Mouse (Mus musculus): ENCODE results near the gene Zfp869. TPM values are rescaled to one million over a fixed set of nuclear protein-coding genes. Genes with fewer than 3 reads are reported as not detected.
"Not testable (repeated sequence)": the region's sequence is repeated elsewhere in the genome, so short reads cannot be mapped to it uniquely, and the experiment has no call there.

The Zfp869 gene
- 10 to 100 TPM; 15.2 to 18.6 (median 16.6) TPM for total RNA-seq (2022)

DNA sequence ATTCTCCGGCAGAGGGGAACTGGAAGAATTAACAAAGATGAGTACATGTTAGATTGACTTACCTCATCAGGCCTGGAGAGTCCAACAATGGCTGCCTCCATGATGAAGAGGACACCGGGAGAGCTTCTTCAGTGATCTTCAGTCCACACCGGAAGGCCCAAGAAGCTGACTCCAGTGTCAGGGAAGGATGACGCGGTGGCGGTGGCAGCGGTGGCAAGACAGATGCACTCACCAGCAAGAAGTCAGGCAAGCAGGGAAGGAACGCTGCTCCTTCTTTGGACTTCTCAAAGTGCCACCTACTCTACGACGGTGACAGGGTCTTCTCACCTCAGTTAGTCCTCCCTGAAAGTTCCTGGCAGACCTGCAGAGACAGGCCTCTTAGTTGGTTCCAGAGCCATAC is at the start of gene Zfp869:
Gene Zfp869, minus strand, starts transcription at position 101 of the 400 bp plus-strand sequence.
- not testable (repeated sequence) for DNase-seq (ENCODE audit: low spot score in 2 of 2)

DNA sequence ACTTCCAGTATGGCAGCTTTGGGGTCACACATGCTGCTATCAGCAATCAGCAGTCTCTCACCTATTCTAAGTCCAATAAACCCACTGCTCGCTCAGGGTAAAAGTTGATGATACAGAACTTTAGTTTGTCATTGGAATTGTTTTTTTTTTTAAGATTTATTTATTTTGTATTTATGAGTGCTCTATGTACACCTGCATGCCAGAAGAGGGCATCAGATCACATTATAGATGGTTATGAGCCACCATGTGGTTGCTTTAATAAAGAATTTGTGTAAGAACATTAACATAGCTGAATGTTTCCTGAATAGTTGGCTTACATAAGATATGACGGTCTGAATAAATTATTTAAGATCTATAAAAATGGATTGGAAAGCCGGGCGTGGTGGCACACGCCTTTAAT is 47.8 kb upstream of the Zfp869 start:
- no peak for DNase-seq (ENCODE audit: low spot score in 2 of 2)

DNA sequence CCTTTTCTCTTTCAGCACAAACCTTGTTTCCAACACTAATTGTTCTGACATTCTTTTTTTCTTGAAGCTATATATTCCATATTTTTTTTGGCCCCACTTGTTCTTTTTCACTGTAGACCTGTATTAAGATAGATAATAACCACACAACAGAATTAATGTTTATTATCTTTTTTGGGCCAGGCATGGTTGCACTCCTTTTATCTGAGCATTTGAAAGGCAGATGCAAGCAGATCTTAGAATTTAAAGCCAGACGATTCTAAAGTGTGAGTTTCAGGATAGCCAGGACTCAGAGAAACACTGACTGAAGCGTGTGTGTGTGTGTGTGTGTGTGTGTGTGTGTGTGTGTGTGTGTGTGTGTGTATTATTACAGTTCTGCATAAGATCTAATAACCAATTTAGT is 41.9 kb upstream of the Zfp869 start:
- DNase-seq (ENCODE audit: low spot score in 2 of 2): no peak

DNA sequence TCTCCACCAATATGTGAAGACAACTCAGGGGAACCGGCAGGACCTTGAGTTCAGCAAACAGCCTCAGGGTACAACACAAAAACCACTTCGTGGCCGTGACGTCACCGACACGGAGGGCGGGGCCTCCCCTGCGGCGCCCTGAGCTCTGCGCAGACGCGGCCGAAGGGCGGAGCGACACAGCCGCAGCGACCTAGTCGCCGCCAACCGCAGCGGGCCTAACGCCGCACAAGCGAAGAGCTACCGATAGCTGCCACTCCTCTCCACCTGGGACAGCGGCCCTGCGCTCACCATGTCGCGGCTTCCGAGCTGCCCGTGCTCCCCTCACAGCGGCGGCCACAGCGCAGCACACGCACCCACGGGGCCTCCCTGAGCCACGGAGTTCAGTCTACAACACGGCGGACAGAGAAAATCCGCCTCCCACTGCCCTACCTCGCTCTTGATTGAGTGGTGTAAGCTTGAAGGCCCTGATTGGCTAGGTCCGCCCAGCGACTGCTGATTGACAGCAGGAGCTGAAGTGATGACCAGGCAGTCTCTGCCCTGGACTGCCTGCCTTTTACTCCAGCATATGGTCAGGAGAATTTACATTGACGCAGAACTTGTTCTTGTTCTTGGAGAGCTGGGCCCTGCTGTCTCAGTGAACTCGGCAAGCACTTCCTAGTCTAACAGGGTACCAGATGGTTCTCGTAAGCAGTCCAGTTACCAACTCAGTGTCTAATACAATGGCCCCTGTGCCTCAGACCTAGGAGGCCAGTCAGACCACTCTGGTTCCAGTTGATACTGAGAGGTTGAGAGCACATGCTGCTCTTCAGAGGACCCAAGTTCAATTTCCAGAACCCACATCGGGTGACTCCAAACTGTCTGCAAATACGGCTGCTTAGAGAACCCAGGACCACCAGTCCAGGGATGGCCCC is 39.3 kb upstream of the Zfp869 start, which contains the start of gene Zfp963:
Gene Zfp963, minus strand, starts transcription at position 427 of the 911 bp plus-strand sequence.
- DNase-seq (ENCODE audit: low spot score in 2 of 2): peak; percentile 93

DNA sequence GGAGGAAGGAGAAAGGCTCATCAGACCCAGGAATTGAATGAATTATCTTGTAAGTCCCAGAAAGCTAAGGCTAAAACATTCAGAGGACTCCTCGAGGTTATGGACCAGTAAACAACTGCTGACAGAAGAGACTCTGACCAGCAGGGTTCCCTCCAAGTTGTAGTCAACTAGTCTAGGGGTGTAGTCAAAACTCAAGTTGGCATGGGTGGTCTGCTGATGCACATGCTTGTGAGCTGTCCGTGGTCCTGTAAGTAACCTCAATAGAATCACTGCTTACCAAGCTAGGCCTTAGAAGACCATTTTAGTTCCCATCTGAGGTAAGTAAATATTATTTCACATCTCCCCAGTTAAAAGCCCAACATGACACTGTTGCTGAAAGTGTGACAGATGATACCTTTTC is 30.7 kb upstream of the Zfp869 start:
- no peak for DNase-seq (ENCODE audit: low spot score in 2 of 2)

DNA sequence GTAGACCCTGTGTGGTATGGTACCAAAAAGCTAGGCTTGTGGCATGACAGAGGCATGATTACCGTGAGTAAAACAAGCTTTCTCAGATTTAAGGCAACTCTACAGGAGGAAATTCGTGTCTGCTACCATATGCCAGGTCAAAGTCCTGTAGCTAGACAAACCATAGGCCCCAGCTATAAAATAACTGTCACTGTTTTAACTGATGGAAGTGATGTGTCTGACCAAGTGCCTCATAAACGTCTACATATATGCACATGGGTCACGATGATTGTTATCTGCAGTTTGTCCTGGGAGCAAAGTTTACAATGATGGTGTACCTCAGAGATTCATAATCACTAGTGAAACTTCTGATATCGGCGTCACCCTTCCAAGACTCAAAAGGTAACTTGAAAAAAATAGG is 30.2 kb upstream of the Zfp869 start:
- no peak for DNase-seq (ENCODE audit: low spot score in 2 of 2)

DNA sequence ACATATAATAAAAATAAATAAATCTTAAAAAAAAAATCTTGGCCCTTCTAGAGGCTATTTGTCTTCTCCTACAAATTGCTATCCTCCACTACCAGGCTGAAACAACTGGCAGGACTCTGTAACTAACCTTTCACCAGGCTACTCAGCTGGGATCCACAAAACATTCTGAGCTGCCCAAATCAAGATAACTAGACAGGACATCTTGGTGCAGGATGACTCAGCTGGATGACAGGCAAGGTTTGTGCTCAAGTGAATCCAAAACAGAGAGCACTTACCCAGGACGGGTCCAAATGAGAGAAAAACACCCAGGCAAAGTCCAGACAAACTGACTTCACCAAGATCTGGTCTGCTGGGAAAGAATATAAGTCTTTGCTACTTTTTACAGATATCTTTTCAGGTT is 25.0 kb upstream of the Zfp869 start:
- DNase-seq (ENCODE audit: low spot score in 2 of 2): no peak

DNA sequence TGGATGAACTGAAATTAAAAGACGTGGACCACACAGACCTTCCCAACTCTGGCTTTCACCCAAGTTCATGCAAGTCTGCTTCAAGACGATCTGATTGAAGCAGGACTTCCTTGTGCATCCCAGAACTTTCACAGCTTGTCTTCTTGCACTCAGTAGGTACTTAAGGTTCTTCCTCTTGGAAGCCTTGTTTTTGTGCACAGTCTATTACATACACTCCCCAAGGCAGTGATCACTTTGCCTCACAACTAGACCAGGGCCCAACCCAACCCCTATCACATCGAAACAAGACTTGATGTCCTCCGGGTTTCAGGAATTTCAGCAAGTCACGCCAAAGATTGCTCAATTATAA is 6.7 kb upstream of the Zfp869 start:
- DNase-seq (ENCODE audit: low spot score in 2 of 2): no peak

DNA sequence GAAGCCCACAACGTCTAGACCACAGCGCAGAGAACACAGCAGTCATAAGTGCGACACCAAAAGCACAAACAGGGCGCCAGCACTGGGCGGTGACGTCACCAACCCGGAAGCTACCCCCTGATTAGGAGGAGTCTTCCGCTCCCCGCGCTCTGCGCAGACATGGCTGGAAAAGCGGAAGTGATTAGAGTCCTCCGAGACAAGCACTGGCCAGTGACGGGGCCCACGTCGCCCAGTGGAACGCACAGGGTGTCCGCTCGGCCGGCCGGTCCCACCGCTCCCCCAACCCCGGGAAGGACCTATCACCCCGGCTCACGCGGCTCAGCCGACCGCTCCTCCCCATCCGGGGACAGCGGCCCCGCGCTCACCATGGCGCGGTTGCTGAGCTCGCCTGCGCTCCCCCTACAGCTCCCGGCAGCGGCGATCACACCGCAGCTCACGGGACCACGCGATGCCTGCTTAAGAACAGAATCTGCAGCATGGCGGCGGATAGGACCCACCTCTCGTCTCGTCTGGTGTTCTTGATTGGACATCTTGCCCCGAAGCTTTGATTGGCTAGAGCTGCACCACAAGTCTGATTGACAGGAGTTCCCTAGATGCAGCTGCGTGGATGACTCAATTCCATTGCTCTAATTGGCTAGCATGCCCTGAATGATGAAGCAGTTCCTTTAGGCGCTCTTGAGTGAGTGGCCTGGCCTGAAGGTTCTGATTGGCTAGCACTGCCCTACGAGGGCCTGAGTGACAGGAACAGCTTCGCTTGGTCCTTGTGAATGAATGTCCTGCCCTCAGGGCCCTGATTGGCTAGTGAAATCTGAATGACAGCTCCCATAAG is 6.1 kb upstream of the Zfp869 start:
- DNase-seq (ENCODE audit: low spot score in 2 of 2): peak; percentile 94 to 96

DNA sequence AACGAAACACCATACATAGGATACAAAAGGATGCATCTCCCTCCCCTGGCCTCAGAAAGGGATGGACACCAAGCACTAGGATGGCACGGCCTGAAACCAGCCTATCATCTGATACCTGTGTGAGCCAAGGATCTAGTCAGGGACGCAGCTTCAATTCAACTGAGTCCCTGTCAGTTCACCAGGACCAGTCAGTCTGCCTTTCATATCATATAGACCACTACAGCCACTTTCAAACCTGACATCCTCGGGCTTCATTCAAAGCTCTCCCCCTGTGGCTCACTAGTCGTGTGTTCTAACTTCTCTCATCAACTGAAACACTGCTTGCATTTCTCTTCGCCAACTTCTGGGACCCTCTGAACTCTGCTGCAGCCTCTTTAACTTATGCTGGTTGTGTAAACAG is 4.8 kb upstream of the Zfp869 start:
- no peak for DNase-seq (ENCODE audit: low spot score in 2 of 2)

DNA sequence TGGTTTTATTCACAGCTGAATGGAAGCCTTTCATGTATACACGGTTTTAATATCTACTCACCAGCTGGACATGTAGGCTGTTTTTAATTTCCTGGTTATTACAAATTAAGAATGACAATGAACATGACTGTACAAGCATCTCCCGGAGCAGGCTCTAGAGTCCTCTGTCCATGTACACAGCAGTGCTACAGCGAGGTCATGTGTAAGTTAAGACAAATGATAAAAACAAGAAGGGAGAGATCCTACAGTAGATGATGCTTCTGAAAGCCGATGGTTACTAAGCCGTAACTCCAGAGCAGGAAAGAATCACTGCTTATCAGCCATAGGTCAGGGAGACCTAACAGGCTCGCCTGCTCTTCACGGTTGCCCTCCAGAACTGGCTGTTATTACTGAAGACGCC is 3.0 kb upstream of the Zfp869 start:
- no peak for DNase-seq (ENCODE audit: low spot score in 2 of 2)

DNA sequence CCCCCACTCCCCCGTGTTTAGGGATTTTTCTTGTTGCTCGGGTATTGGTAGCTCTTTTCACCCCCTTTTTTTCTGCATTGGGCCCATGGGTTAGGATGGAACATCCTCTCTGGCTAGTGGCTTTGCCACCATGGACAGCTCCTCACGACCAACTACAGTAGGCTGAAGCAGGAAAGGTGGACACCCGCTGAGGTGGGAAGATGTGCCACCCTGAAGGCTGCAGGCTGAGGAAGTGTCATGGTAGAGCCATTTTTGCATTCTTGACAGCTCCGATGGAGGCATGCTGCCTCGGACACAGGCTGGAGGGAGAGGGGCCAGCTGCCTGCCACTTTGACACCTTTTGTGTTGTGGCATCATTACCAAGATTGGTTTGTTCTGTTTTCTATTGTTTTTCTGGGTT is 8.7 kb downstream of the Zfp869 start:
- DNase-seq (ENCODE audit: low spot score in 2 of 2): no peak

DNA sequence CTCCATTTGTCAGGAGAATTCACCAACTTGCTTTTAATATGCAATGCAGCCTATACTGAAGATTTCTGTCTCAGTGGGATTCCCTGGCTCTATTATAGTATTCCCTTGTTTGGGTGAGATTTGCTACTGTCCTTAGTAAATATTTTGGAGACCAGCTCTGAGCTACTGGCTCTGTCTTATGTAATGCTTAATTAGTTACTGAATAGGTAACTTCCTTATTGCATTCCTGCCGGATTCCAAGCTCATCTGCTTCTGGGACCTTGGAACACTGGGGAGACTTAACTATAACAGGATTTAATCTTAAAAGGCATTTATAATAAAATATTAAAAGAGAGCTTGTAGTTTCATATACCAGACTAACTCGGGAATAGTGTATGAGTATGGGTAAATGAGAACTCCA is 45.5 kb downstream of the Zfp869 start:
- not testable (repeated sequence) for DNase-seq (ENCODE audit: low spot score in 2 of 2)

DNA sequence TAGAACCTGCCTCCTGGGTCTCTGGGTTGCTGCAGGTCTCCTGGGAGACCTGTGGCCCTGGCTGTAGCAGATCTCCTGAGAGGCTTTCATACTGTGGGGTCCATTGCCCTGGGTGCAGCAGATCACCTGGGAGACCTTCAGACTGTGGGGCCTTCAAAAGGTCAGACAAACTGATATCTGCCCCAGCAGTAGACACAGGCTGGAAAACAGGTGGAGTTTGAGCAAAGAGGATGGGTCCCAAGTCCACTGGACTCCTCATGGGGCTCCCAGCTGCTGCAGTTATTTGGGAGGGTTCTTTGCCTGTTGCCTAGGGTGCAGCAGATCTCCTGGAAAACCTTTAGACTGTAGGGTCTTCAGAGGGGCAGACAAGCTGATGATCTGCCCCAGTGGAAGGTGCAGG is 49.2 kb downstream of the Zfp869 start:
- DNase-seq (ENCODE audit: low spot score in 2 of 2): no peak

Other genes with a start within 250 kb of the Zfp869 start
- gene Gm7697, start 187.7 kb downstream of the Zfp869 start, total RNA-seq (2022): not detected
- 1 to 10 TPM; 4.3 to 7.1 (median 6.0) TPM for gene Zfp868, start 85.2 kb downstream of the Zfp869 start, total RNA-seq (2022)
- under 1 TPM; 0.36 to 0.74 (median 0.50) TPM for gene Zfp964, start 56.2 kb downstream of the Zfp869 start, total RNA-seq (2022)
- 1 to 10 TPM; 2.6 to 3.9 (median 3.2) TPM for gene Zfp963, start 39.2 kb upstream of the Zfp869 start, total RNA-seq (2022)
- gene Gm20422, start 64.2 kb upstream of the Zfp869 start, total RNA-seq (2022): 1 to 10 TPM; 1.3 to 3.0 (median 1.7) TPM
- gene Atp13a1, start 80.4 kb upstream of the Zfp869 start, total RNA-seq (2022): 1 to 10 TPM; 6.7 to 9.7 (median 8.8) TPM
- 10 to 100 TPM; 11.1 to 16.1 (median 12.4) TPM for gene Zfp866, start 80.5 kb upstream of the Zfp869 start, total RNA-seq (2022)
- gene Gmip, start 98.0 kb upstream of the Zfp869 start, total RNA-seq (2022): 1 to 10 TPM; 2.7 to 5.3 (median 3.5) TPM
- gene Lpar2, start 111.7 kb upstream of the Zfp869 start, total RNA-seq (2022): under 1 TPM in 3 of 4 experiments, not detected in 1; 0.07 to 0.13 (median 0.07) TPM
- not detected for gene Pbx4, start 121.8 kb upstream of the Zfp869 start, total RNA-seq (2022)
- gene Cilp2, start 177.0 kb upstream of the Zfp869 start, total RNA-seq (2022): 1 to 10 TPM; 1.2 to 6.0 (median 2.1) TPM
- gene Tssk6, start 191.5 kb upstream of the Zfp869 start, total RNA-seq (2022): not detected
- 100 to 1,000 TPM; 248 to 328 (median 285) TPM for gene Ndufa13, start 191.8 kb upstream of the Zfp869 start, total RNA-seq (2022)
- gene Yjefn3, start 192.0 kb upstream of the Zfp869 start, total RNA-seq (2022): 10 to 100 TPM in 3 of 4 experiments, 1 to 10 TPM in 1; 8.2 to 10.8 (median 10.5) TPM